In the genomic region with DNA sequence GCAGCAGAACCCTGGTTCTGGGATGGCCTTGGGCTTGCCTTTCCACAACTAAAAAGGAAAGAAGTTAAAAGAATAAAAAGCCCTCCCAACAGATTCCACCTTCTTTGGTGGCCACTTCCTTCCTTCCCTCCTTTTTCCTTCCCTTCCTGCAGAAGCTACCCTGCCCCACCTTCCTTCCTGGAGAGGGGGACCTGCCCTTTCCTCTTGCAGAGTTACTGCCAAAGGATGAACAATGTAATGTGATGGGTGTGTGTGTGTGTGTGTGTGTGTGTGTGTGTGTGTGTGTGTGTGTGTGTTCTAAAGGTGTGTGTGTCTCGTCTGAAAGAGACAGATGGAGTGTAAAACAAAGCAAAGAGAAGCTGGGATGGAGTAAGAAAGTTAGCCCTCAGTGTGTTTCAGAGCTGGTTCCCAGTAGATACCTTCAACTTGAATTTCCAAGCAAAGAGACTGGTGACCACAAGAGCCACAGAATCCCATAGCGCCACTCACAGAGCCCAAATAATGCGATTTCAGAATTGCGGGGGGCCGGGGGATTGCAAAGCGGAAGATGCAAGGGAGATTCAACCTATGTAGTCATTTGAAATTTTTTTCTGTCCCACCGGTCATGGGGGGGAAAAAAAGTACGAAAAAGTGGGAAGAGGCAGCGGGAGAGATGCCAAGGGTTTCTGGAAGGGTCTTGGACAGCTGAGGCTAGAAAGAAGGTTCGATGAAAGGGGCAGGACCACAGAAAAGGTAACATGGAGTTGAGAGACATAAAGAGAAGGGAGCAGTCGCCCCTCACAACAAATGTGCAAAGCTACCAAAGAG, we compare ENCODE assay signal across 8 mouse cellular contexts. TPM values are rescaled to one million over a fixed set of nuclear protein-coding genes. Genes with fewer than 3 reads are reported as not detected.
A peak's percentile ranks its signal among the peaks of the same experiment; 100 is the strongest.
DNase-seq lines count a peak whose midpoint lies in the region; ATAC-seq lines count a peak whose summit lies in the region.

No protein-coding gene starts in this region.

- H3K27me3 ChIP-seq in embryonic facial prominence, embryonic 10.5 days (replicated peaks; ENCODE audit: low read depth, poor library complexity, severe bottlenecking), result peaks cover 5% of the 10 kb centered on the region
- no peaks in the 10 kb centered on the region for H3K27me3 ChIP-seq in hindbrain, embryonic 16.5 days (replicated peaks; ENCODE audit: control insufficient read depth, insufficient read depth, low read length)
- H3K27me3 ChIP-seq in midbrain, embryonic 10.5 days (ENCODE audit: low read depth, poor library complexity, severe bottlenecking), result peaks cover 28% of the 10 kb centered on the region

- intact Hi-C loops in heart, postnatal 36 days (cut with DNase I), result loop anchor here (1.0 to 2.0 kb wide), 2 partner anchors 18 to 33 kb away; no protein-coding TSS in a partner anchor

- peak; percentile 48 for DNase-seq in heart, adult 8-10 months (ENCODE audit: low spot score)
- DNase-seq in heart, postnatal 36 days, result no peak
- DNase-seq in embryonic facial prominence, embryonic 10.5 days (ENCODE audit: low spot score), result no peak
- DNase-seq in midbrain, embryonic 10.5 days (ENCODE audit: low spot score), result no peak
- DNase-seq in MN1 (ENCODE audit: low spot score), result no peak
- DNase-seq in right cerebral cortex, postnatal 36 days (ENCODE audit: low spot score in 2 of 2), result no peak

- no peaks in the 10 kb centered on the region for H3K9me3 ChIP-seq in embryonic facial prominence, embryonic 10.5 days
- no peaks in the 10 kb centered on the region for H3K9me3 ChIP-seq in hindbrain, embryonic 16.5 days (ENCODE audit: control insufficient read depth, low read length)
- no peaks in the 10 kb centered on the region for H3K9me3 ChIP-seq in midbrain, embryonic 10.5 days (replicated peaks)

- H3K4me3 ChIP-seq in embryonic facial prominence, embryonic 10.5 days, result peak overlapping the region; percentile 61
- peak overlapping the region; percentile 50 for H3K4me3 ChIP-seq in hindbrain, embryonic 16.5 days (ENCODE audit: low read length)
- H3K4me3 ChIP-seq in midbrain, embryonic 10.5 days, result peak overlapping the region; percentile 57

- no peak for ATAC-seq in hindbrain, embryonic 16.5 days
- no peak for ATAC-seq in inflammation-experienced regulatory T-cells, adult 6 months

- H3K4me1 ChIP-seq in embryonic facial prominence, embryonic 10.5 days, result peaks cover 79% of the 10 kb centered on the region
- H3K4me1 ChIP-seq in hindbrain, embryonic 16.5 days (ENCODE audit: control insufficient read depth, insufficient read depth, low read depth, low read length), result peaks cover 43% of the 10 kb centered on the region
- peaks cover 81% of the 10 kb centered on the region for H3K4me1 ChIP-seq in midbrain, embryonic 10.5 days

- peak overlapping the region; percentile 98 for H3K27ac ChIP-seq in embryonic facial prominence, embryonic 10.5 days (replicated peaks)
- peak overlapping the region; percentile 95 for H3K27ac ChIP-seq in hindbrain, embryonic 16.5 days (ENCODE audit: low read depth, low read length)
- H3K27ac ChIP-seq in midbrain, embryonic 10.5 days (replicated peaks), result peak overlapping the region; percentile 93

- H3K9ac ChIP-seq in hindbrain, embryonic 16.5 days (ENCODE audit: low read depth, low read length), result peak overlapping the region; percentile 82

- 8% methylated on average over 11 of the region's 11 CpGs for WGBS in embryonic facial prominence, embryonic 10.5 days
- WGBS in hindbrain, embryonic 16.5 days, result 3% methylated on average over 11 of the region's 11 CpGs
- 4% methylated on average over 11 of the region's 11 CpGs for WGBS in midbrain, embryonic 10.5 days

- peak overlapping the region; percentile 87 for H3K4me2 ChIP-seq in hindbrain, embryonic 16.5 days (ENCODE audit: low read length)

- no peaks in the 10 kb centered on the region for H3K36me3 ChIP-seq in embryonic facial prominence, embryonic 10.5 days (replicated peaks)
- H3K36me3 ChIP-seq in hindbrain, embryonic 16.5 days (ENCODE audit: control insufficient read depth, insufficient read depth, low read length), result no peaks in the 10 kb centered on the region
- H3K36me3 ChIP-seq in midbrain, embryonic 10.5 days, result no peaks in the 10 kb centered on the region

RNA-seq across cellular contexts. Expression of a gene that starts 17.1 kb away (rescaled TPM):
- 10 to 100 TPM; 10.3 to 22.4 (median 13.3) TPM for total RNA-seq in heart, adult 8-10 months (2022)
- total RNA-seq in heart, postnatal 36 days (2021), result 10 to 100 TPM; 13.2 to 15.5 TPM
- polyA plus RNA-seq in embryonic facial prominence, embryonic 10.5 days (2016; fragmentation: Nextera tagmentation; extraction: Ambion mirVana), result 4.4 TPM in 2 replicates
- 4.5 and 5.5 TPM in 2 replicates for polyA plus RNA-seq in hindbrain, embryonic 16.5 days (2015; fragmentation: Nextera tagmentation; extraction: Ambion mirVana)
- 4.0 and 4.3 TPM in 2 replicates for polyA plus RNA-seq in midbrain, embryonic 10.5 days (2016; fragmentation: Nextera tagmentation; extraction: Ambion mirVana)
- polyA plus RNA-seq in inflammation-experienced regulatory T-cells, adult 6 months (2017; shearing (Covaris generic)), result 10 to 100 TPM in 1 of 3 experiments, 1 to 10 TPM in 2; 6.6 to 12.8 (median 7.5) TPM
